Mouse (Mus musculus): ENCODE data around the gene Rap1b. TPM values are rescaled to one million over a fixed set of nuclear protein-coding genes. Genes with fewer than 3 reads are reported as not detected.

Gene Rap1b
- polyA plus RNA-seq, 1 experiment from 2014 or later, result 163 TPM

- H3K27me3 ChIP-seq (replicated peaks; ENCODE audit: control insufficient read depth, insufficient read depth, low read length), result no peaks in the 10 kb centered on the region
- no peak overlapping the region for H3K27ac ChIP-seq (ENCODE audit: low read length)
- no peaks in the 10 kb centered on the region for H3K9me3 ChIP-seq (ENCODE audit: control insufficient read depth, low read length)
- ATAC-seq, result no peak
- WGBS, result 55% methylated on average over 5 of the region's 5 CpGs
- peaks cover 3% of the 10 kb centered on the region; the same call in 1 of the 2 replicates for H3K4me1 ChIP-seq (ENCODE audit: control insufficient read depth, insufficient read depth, low read length)
- no peak overlapping the region for H3K4me2 ChIP-seq (ENCODE audit: low read depth, low read length)
- H3K36me3 ChIP-seq (ENCODE audit: control insufficient read depth, insufficient read depth, low read length), result no peaks in the 10 kb centered on the region
- H3K4me3 ChIP-seq (ENCODE audit: low read length), result no peak overlapping the region
- no peak overlapping the region for H3K9ac ChIP-seq (ENCODE audit: low read depth, low read length)
These were observed 10.4 kb downstream of the Rap1b start for GRCm38 (mm10) chr10:117835453-117835852.

GRCm38 (mm10) chr10:117830797-117831196 is 15.0 kb downstream of the Rap1b start:
- Histone ChIP-seq H3K4me1 (ENCODE audit: control insufficient read depth, insufficient read depth, low read length) (peaks cover 10% of the 10 kb centered on the region; the same call in 1 of the 2 replicates), H3K9ac (ENCODE audit: low read depth, low read length) (no peak overlapping the region), H3K4me2 (ENCODE audit: low read depth, low read length) (no peak overlapping the region), H3K4me3 (ENCODE audit: low read length) (no peak overlapping the region), H3K36me3 (ENCODE audit: control insufficient read depth, insufficient read depth, low read length) (no peaks in the 10 kb centered on the region), H3K27me3 (replicated peaks; ENCODE audit: control insufficient read depth, insufficient read depth, low read length) (no peaks in the 10 kb centered on the region), H3K9me3 (ENCODE audit: control insufficient read depth, low read length) (no peaks in the 10 kb centered on the region), H3K27ac (ENCODE audit: low read length) (no peak overlapping the region)
- 85% methylated on average over 3 of the region's 3 CpGs for WGBS
- ATAC-seq, result no peak

DNA sequence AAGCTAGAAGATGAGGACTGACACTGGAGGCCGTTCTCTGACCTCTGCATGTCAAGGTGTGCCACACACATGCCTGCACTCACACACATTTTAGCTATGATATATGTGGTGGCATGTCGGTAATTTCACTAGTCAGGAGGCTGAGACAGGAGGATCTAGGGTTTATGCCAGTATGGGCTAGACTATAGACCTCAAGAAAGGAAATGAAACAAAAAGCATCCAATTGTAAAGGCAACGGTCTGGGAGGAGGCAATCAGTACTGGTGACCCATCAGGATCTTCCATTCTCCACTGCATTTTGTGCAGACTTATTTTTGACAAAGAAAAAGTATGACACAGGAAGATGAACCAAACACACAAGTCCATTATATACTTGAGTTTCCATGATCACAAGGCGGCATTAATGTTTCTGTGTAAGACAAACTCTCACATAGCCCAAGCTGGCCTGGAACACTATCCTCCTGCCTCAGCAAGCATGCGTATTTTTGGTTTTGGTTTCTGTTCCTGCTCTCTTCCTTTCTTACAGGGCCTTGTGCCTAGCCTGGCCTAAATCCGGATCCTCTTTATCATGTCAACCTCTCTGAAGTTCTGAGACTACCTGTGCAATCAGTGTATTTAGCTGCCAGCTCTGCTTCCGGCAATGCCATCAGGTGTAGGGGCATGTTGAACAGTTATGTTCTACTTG is 16.2 kb downstream of the Rap1b start:
- WGBS, result 89% methylated on average over 7 of the region's 7 CpGs
- no peaks in the 10 kb centered on the region for H3K36me3 ChIP-seq (ENCODE audit: control insufficient read depth, insufficient read depth, low read length)
- H3K9me3 ChIP-seq (ENCODE audit: control insufficient read depth, low read length), result no peaks in the 10 kb centered on the region
- H3K4me1 ChIP-seq (ENCODE audit: control insufficient read depth, insufficient read depth, low read length), result peaks cover 13% of the 10 kb centered on the region; the same call in 1 of the 2 replicates
- no peak overlapping the region for H3K27ac ChIP-seq (ENCODE audit: low read length)
- H3K4me2 ChIP-seq (ENCODE audit: low read depth, low read length), result no peak overlapping the region
- H3K4me3 ChIP-seq (ENCODE audit: low read length), result no peak overlapping the region
- H3K9ac ChIP-seq (ENCODE audit: low read depth, low read length), result no peak overlapping the region
- no peak for ATAC-seq
- no peaks in the 10 kb centered on the region for H3K27me3 ChIP-seq (replicated peaks; ENCODE audit: control insufficient read depth, insufficient read depth, low read length)

DNA sequence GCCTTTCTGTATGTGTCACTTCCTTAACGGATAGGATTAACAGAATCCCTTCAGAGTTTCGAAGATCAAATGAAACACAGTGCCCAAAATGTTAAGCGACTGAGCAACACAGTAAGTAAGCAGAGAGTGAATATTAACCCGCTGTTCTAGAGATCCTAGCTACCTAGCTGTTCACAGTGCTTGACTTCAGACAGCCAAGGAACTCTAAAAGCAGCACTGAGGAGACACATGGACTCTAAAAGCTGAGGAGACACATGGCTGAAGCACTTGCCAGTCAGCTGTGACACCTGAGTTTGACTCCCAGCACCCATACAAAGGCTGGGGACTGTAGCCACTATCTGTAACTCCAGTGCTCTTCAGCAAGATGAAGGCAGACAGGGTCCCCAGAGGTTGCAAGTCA is 16.8 kb downstream of the Rap1b start:
- no peak overlapping the region for H3K9ac ChIP-seq (ENCODE audit: low read depth, low read length)
- no peak for ATAC-seq
- no peak overlapping the region for H3K4me3 ChIP-seq (ENCODE audit: low read length)
- H3K27me3 ChIP-seq (replicated peaks; ENCODE audit: control insufficient read depth, insufficient read depth, low read length), result no peaks in the 10 kb centered on the region
- no peaks in the 10 kb centered on the region for H3K36me3 ChIP-seq (ENCODE audit: control insufficient read depth, insufficient read depth, low read length)
- no peak overlapping the region for H3K27ac ChIP-seq (ENCODE audit: low read length)
- WGBS, result 70% methylated on average over 4 of the region's 4 CpGs
- no peak overlapping the region for H3K4me2 ChIP-seq (ENCODE audit: low read depth, low read length)
- no peaks in the 10 kb centered on the region for H3K9me3 ChIP-seq (ENCODE audit: control insufficient read depth, low read length)
- peaks cover 16% of the 10 kb centered on the region for H3K4me1 ChIP-seq (ENCODE audit: control insufficient read depth, insufficient read depth, low read length)

GRCm38 (mm10) chr10:117828536-117828935 is 17.3 kb downstream of the Rap1b start:
- ATAC-seq, result no peak
- Histone ChIP-seq H3K36me3 (ENCODE audit: control insufficient read depth, insufficient read depth, low read length) (no peaks in the 10 kb centered on the region), H3K4me3 (ENCODE audit: low read length) (no peak overlapping the region), H3K27me3 (replicated peaks; ENCODE audit: control insufficient read depth, insufficient read depth, low read length) (no peaks in the 10 kb centered on the region), H3K9ac (ENCODE audit: low read depth, low read length) (no peak overlapping the region), H3K4me2 (ENCODE audit: low read depth, low read length) (no peak overlapping the region), H3K9me3 (ENCODE audit: control insufficient read depth, low read length) (no peaks in the 10 kb centered on the region), H3K27ac (ENCODE audit: low read length) (no peak overlapping the region), H3K4me1 (ENCODE audit: control insufficient read depth, insufficient read depth, low read length) (peaks cover 16% of the 10 kb centered on the region)
- 56% methylated on average over 4 of the region's 4 CpGs for WGBS

- H3K36me3 ChIP-seq (ENCODE audit: control insufficient read depth, insufficient read depth, low read length), result peaks cover 11% of the 10 kb centered on the region
- ATAC-seq, result peak; percentile 74
- H3K4me3 ChIP-seq (ENCODE audit: low read length), result no peak overlapping the region
- no peaks in the 10 kb centered on the region for H3K9me3 ChIP-seq (ENCODE audit: control insufficient read depth, low read length)
- H3K27me3 ChIP-seq (replicated peaks; ENCODE audit: control insufficient read depth, insufficient read depth, low read length), result no peaks in the 10 kb centered on the region
- no peak overlapping the region for H3K4me2 ChIP-seq (ENCODE audit: low read depth, low read length)
- no peak overlapping the region for H3K27ac ChIP-seq (ENCODE audit: low read length)
- no peak overlapping the region for H3K9ac ChIP-seq (ENCODE audit: low read depth, low read length)
- H3K4me1 ChIP-seq (ENCODE audit: control insufficient read depth, insufficient read depth, low read length), result peaks cover 16% of the 10 kb centered on the region
- 64% methylated on average over 4 of the region's 4 CpGs for WGBS
These were observed 21.2 kb downstream of the Rap1b start for GRCm38 (mm10) chr10:117824647-117825046.

- H3K4me2 ChIP-seq (ENCODE audit: low read depth, low read length), result no peak overlapping the region
- no peak overlapping the region for H3K9ac ChIP-seq (ENCODE audit: low read depth, low read length)
- no peaks in the 10 kb centered on the region for H3K9me3 ChIP-seq (ENCODE audit: control insufficient read depth, low read length)
- peak; percentile 77 for ATAC-seq
- H3K27ac ChIP-seq (ENCODE audit: low read length), result no peak overlapping the region
- H3K27me3 ChIP-seq (replicated peaks; ENCODE audit: control insufficient read depth, insufficient read depth, low read length), result no peaks in the 10 kb centered on the region
- H3K4me1 ChIP-seq (ENCODE audit: control insufficient read depth, insufficient read depth, low read length), result peaks cover 12% of the 10 kb centered on the region
- H3K4me3 ChIP-seq (ENCODE audit: low read length), result no peak overlapping the region
- H3K36me3 ChIP-seq (ENCODE audit: control insufficient read depth, insufficient read depth, low read length), result peaks cover 11% of the 10 kb centered on the region
- 55% methylated on average over 4 of the region's 4 CpGs for WGBS
These were observed 21.7 kb downstream of the Rap1b start for GRCm38 (mm10) chr10:117824139-117824538.

DNA sequence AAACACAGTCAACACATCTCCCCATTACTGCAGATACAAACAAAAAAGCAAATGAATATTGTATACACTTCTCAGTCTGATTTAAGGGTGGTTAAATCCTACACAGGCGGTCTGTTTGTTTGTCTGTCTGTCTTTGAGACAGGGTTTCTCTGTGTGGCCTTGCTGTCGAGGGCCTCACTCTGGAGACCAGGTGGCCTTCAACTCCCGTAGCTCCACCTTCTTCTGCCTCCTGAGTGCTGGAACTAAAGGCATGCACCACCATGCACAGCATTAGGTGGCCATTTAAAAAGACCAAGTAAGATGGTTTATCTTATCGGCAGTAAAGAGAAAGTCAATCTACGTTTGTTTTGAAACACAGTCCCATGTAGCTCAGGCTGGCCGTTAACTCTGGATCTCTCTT is 22.5 kb downstream of the Rap1b start:
- Histone ChIP-seq H3K4me3 (ENCODE audit: low read length) (no peak overlapping the region), H3K9me3 (ENCODE audit: control insufficient read depth, low read length) (no peaks in the 10 kb centered on the region), H3K9ac (ENCODE audit: low read depth, low read length) (no peak overlapping the region), H3K4me2 (ENCODE audit: low read depth, low read length) (no peak overlapping the region), H3K27me3 (replicated peaks; ENCODE audit: control insufficient read depth, insufficient read depth, low read length) (no peaks in the 10 kb centered on the region), H3K4me1 (ENCODE audit: control insufficient read depth, insufficient read depth, low read length) (peaks cover 9% of the 10 kb centered on the region), H3K36me3 (ENCODE audit: control insufficient read depth, insufficient read depth, low read length) (peaks cover 13% of the 10 kb centered on the region), H3K27ac (ENCODE audit: low read length) (no peak overlapping the region)
- WGBS, result 70% methylated on average over 6 of the region's 6 CpGs
- ATAC-seq, result no peak

DNA sequence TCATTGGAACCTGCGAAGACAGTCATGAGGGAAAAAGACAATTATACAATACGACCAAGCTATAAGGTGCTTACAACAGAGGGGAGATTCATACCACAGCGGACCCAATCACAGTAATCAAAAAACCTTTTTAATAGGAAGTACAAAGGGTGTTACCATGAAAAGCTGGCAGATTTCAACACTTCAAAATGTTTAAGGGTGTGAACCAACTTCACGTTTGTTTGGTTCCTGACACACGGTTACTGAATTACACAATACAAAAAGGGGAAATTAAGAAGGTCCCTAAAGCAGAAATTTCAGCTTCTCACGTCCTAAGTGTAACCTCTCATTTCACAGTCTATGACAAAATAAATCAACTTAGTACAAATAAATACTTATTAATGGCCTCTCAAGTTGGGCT is 27.2 kb downstream of the Rap1b start:
- Histone ChIP-seq H3K27me3 (replicated peaks; ENCODE audit: control insufficient read depth, insufficient read depth, low read length) (no peaks in the 10 kb centered on the region), H3K4me1 (ENCODE audit: control insufficient read depth, insufficient read depth, low read length) (no peaks in the 10 kb centered on the region), H3K4me2 (ENCODE audit: low read depth, low read length) (no peak overlapping the region), H3K4me3 (ENCODE audit: low read length) (no peak overlapping the region), H3K9me3 (ENCODE audit: control insufficient read depth, low read length) (no peaks in the 10 kb centered on the region), H3K9ac (ENCODE audit: low read depth, low read length) (no peak overlapping the region), H3K36me3 (ENCODE audit: control insufficient read depth, insufficient read depth, low read length) (peaks cover 17% of the 10 kb centered on the region), H3K27ac (ENCODE audit: low read length) (no peak overlapping the region)
- 88% methylated on average over 6 of the region's 6 CpGs for WGBS
- ATAC-seq, result no peak

DNA sequence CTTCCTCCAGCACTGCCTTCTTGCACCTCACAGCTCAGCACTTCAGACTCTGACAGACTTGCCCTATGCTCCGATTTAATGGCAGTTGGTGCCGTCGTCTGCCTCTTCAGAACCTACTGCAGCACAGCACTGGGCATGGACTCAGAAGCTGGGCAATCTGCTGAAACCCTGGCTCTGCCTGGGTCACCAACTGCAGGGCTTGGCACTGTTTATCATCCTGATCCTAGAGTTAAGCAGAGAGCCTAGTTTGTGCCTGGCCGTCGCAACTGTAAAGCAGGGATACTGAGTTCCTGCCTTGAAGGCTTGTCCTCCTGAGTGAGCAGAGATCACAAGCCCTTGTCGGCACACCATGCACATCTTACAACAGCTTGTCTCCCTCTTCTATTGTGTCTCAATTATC is 29.1 kb downstream of the Rap1b start:
- Histone ChIP-seq H3K27me3 (replicated peaks; ENCODE audit: control insufficient read depth, insufficient read depth, low read length) (no peaks in the 10 kb centered on the region), H3K27ac (ENCODE audit: low read length) (no peak overlapping the region), H3K36me3 (ENCODE audit: control insufficient read depth, insufficient read depth, low read length) (peaks cover 16% of the 10 kb centered on the region), H3K9me3 (ENCODE audit: control insufficient read depth, low read length) (no peaks in the 10 kb centered on the region), H3K4me1 (ENCODE audit: control insufficient read depth, insufficient read depth, low read length) (no peaks in the 10 kb centered on the region), H3K4me3 (ENCODE audit: low read length) (no peak overlapping the region), H3K9ac (ENCODE audit: low read depth, low read length) (no peak overlapping the region), H3K4me2 (ENCODE audit: low read depth, low read length) (no peak overlapping the region)
- 92% methylated on average over 6 of the region's 6 CpGs for WGBS
- no peak for ATAC-seq
